Mouse (Mus musculus) heart, embryonic 10.5 days (tissue): ENCODE measurements around the gene Pecam1. TPM values are rescaled to one million over a fixed set of nuclear protein-coding genes. Genes with fewer than 3 reads are reported as not detected.
A peak's percentile ranks its signal among the peaks of the same experiment; 100 is the strongest.
"Not testable (repeated sequence)": the region's sequence is repeated elsewhere in the genome, so short reads cannot be mapped to it uniquely, and the experiment has no call there.

Source experiments
- DNase-seq: peaks from one replicate; pipeline ENCODE4 v3.0.0-alpha.2; 2017; ENCODE audit warnings: low spot score
- H3K27ac ChIP-seq: fragments of 300-500 bp; sonication (generic); 2 replicates; pipeline ENCODE4 v1.5.1; 2016; ENCODE audit warnings: mild to moderate bottlenecking
- H3K27me3 ChIP-seq: fragments of 300-500 bp; sonication (generic); 2 replicates; pipeline ENCODE4 v1.6.1; 2016; ENCODE audit warnings: mild to moderate bottlenecking; ENCODE audit not compliant: poor library complexity, insufficient read depth, severe bottlenecking
- H3K36me3 ChIP-seq: fragments of 300-500 bp; sonication (generic); 2 replicates; pipeline ENCODE4 v1.6.1; 2016; ENCODE audit warnings: mild to moderate bottlenecking, moderate library complexity
- H3K4me1 ChIP-seq: fragments of 300-500 bp; sonication (generic); 2 replicates; pipeline ENCODE4 v1.6.1; 2016; ENCODE audit warnings: mild to moderate bottlenecking
- H3K4me3 ChIP-seq: fragments of 300-500 bp; sonication (generic); 2 replicates; pipeline ENCODE4 v1.5.1; 2016; ENCODE audit warnings: mild to moderate bottlenecking, moderate library complexity
- H3K9me3 ChIP-seq: fragments of 300-500 bp; sonication (generic); 2 replicates; pipeline ENCODE4 v1.6.1; 2016; ENCODE audit warnings: mild to moderate bottlenecking, moderate library complexity
- WGBS: fragments of 180-500 bp; shearing (Covaris S2); methylation state at CpG from one replicate; pipeline ENCODE4 v1.1.7; 2016; 5-methylcytosine and 5-hydroxymethylcytosine counted together
- polyA plus RNA-seq: library from polyadenylated mRNA; unstranded; fragments of >200 nt; fragmentation: Nextera tagmentation; extraction: Ambion mirVana; gene quantifications from 2 replicates; pipeline ENCODE4 v1.2.1, GENCODE M21; 2016

Gene Pecam1
- polyA plus RNA-seq, 1 experiment from 2014 or later: 40.6 TPM

- no peaks in the 10 kb centered on the region for H3K36me3 ChIP-seq
- 72% methylated on average over 8 of the region's 8 CpGs for WGBS
- no peak overlapping the region for H3K4me3 ChIP-seq
- peaks cover 31% of the 10 kb centered on the region for H3K4me1 ChIP-seq
- H3K9me3 ChIP-seq: no peaks in the 10 kb centered on the region
- H3K27ac ChIP-seq: peak overlapping the region; percentile 56; the same call in 1 of the 2 replicates
- no peaks in the 10 kb centered on the region for H3K27me3 ChIP-seq
- no peak for DNase-seq
These were observed 85.7 kb downstream of the Pecam1 start for GRCm38 (mm10) chr11:106664691-106665090.

- H3K4me1 ChIP-seq: peaks cover 28% of the 10 kb centered on the region
- no peaks in the 10 kb centered on the region for H3K27me3 ChIP-seq
- 68% methylated on average over 6 of the region's 6 CpGs for WGBS
- DNase-seq: no peak
- H3K4me3 ChIP-seq: no peak overlapping the region
- peak overlapping the region; percentile 59 for H3K27ac ChIP-seq
- no peaks in the 10 kb centered on the region for H3K36me3 ChIP-seq
- no peaks in the 10 kb centered on the region for H3K9me3 ChIP-seq
These were observed 86.6 kb downstream of the Pecam1 start for GRCm38 (mm10) chr11:106663838-106664237.

GRCm38 (mm10) chr11:106662634-106663407, 87.6 kb downstream of the Pecam1 start:
- Histone ChIP-seq H3K4me1 (peaks cover 38% of the 10 kb centered on the region), H3K4me3 (no peak overlapping the region), H3K36me3 (no peaks in the 10 kb centered on the region), H3K27me3 (no peaks in the 10 kb centered on the region), H3K27ac (no peak overlapping the region), H3K9me3 (no peaks in the 10 kb centered on the region)
- DNase-seq: no peak
- 85% methylated on average over 10 of the region's 11 CpGs for WGBS

- H3K4me1 ChIP-seq: peaks cover 43% of the 10 kb centered on the region
- no peaks in the 10 kb centered on the region for H3K9me3 ChIP-seq
- DNase-seq: no peak
These were observed 89.9 kb downstream of the Pecam1 start for GRCm38 (mm10) chr11:106660453-106661081.

GRCm38 (mm10) chr11:106659598-106660295, 90.7 kb downstream of the Pecam1 start:
- H3K27me3 ChIP-seq: no peaks in the 10 kb centered on the region
- no peaks in the 10 kb centered on the region for H3K9me3 ChIP-seq
- DNase-seq: no peak
- H3K36me3 ChIP-seq: 0 out of 2 replicates have a peak, but pooled peaks cover 5% of the 10 kb centered on the region
- H3K27ac ChIP-seq: peak overlapping the region; percentile 85
- WGBS: 54% methylated on average over 15 of the region's 15 CpGs
- peaks cover 43% of the 10 kb centered on the region for H3K4me1 ChIP-seq
- no peak overlapping the region for H3K4me3 ChIP-seq

More at GRCm38 (mm10) chr11:106660453-106661081, 89.9 kb downstream of the Pecam1 start:
- Histone ChIP-seq H3K36me3 (no peaks in the 10 kb centered on the region), H3K4me3 (no peak overlapping the region), H3K27me3 (no peaks in the 10 kb centered on the region), H3K27ac (peak overlapping the region; percentile 85)
- 62% methylated on average over 13 of the region's 13 CpGs for WGBS

GRCm38 (mm10) chr11:106658051-106658880, 92.2 kb downstream of the Pecam1 start:
- no peak for DNase-seq
- Histone ChIP-seq H3K36me3 (0 out of 2 replicates have a peak, but pooled peaks cover 5% of the 10 kb centered on the region), H3K9me3 (no peaks in the 10 kb centered on the region), H3K27ac (peak overlapping the region; percentile 88), H3K4me1 (peaks cover 38% of the 10 kb centered on the region), H3K27me3 (no peaks in the 10 kb centered on the region), H3K4me3 (peak overlapping the region; percentile 27)
- 18% methylated on average over 14 of the region's 14 CpGs for WGBS

GRCm38 (mm10) chr11:106656896-106657498, 93.4 kb downstream of the Pecam1 start:
- not testable (repeated sequence) for H3K36me3 ChIP-seq, DNase-seq, H3K27me3 ChIP-seq, H3K9me3 ChIP-seq, H3K4me3 ChIP-seq
- peak overlapping the region; percentile 88 for H3K27ac ChIP-seq
- H3K4me1 ChIP-seq: peaks cover 38% of the 10 kb centered on the region
- WGBS: 79% methylated on average over 5 of the region's 5 CpGs

- H3K9me3 ChIP-seq: no peaks in the 10 kb centered on the region
- H3K27ac ChIP-seq: no peak overlapping the region
- 25% methylated on average over 13 of the region's 13 CpGs for WGBS
- DNase-seq: no peak
- H3K27me3 ChIP-seq: no peaks in the 10 kb centered on the region
- H3K4me3 ChIP-seq: no peak overlapping the region
- no peaks in the 10 kb centered on the region for H3K36me3 ChIP-seq
- peaks cover 4% of the 10 kb centered on the region; the same call in 1 of the 2 replicates for H3K4me1 ChIP-seq
These were observed 102.1 kb downstream of the Pecam1 start for GRCm38 (mm10) chr11:106648347-106648746.

GRCm38 (mm10) chr11:106642966-106643637, 107.3 kb downstream of the Pecam1 start:
- no peak for DNase-seq
- Histone ChIP-seq H3K4me1 (peaks cover 38% of the 10 kb centered on the region), H3K27me3 (no peaks in the 10 kb centered on the region), H3K4me3 (no peak overlapping the region), H3K9me3 (no peaks in the 10 kb centered on the region), H3K36me3 (no peaks in the 10 kb centered on the region), H3K27ac (no peak overlapping the region)
- 68% methylated on average over 8 of the region's 8 CpGs for WGBS

GRCm38 (mm10) chr11:106641580-106641979, 108.8 kb downstream of the Pecam1 start:
- H3K4me1 ChIP-seq: peaks cover 45% of the 10 kb centered on the region
- no peaks in the 10 kb centered on the region for H3K9me3 ChIP-seq
- H3K4me3 ChIP-seq: no peak overlapping the region
- H3K27me3 ChIP-seq: no peaks in the 10 kb centered on the region
- DNase-seq: no peak
- peak overlapping the region; percentile 42; the same call in 1 of the 2 replicates for H3K27ac ChIP-seq
- no peaks in the 10 kb centered on the region for H3K36me3 ChIP-seq
- 27% methylated on average over 1 of the region's 1 CpGs for WGBS

- 5% methylated on average over 9 of the region's 9 CpGs for WGBS
- Histone ChIP-seq H3K36me3 (no peaks in the 10 kb centered on the region), H3K4me3 (peak overlapping the region; percentile 8; the same call in 1 of the 2 replicates), H3K27ac (peak overlapping the region; percentile 75), H3K9me3 (no peaks in the 10 kb centered on the region), H3K4me1 (peaks cover 45% of the 10 kb centered on the region), H3K27me3 (no peaks in the 10 kb centered on the region)
- no peak for DNase-seq
These were observed 110.4 kb downstream of the Pecam1 start for GRCm38 (mm10) chr11:106640059-106640458.
